Mouse (Mus musculus): ENCODE measurements around the gene Zfp804b. TPM values are rescaled to one million over a fixed set of nuclear protein-coding genes. Genes with fewer than 3 reads are reported as not detected.

The Zfp804b gene
- total and polyA plus RNA-seq, 3 experiments = not detected

DNA sequence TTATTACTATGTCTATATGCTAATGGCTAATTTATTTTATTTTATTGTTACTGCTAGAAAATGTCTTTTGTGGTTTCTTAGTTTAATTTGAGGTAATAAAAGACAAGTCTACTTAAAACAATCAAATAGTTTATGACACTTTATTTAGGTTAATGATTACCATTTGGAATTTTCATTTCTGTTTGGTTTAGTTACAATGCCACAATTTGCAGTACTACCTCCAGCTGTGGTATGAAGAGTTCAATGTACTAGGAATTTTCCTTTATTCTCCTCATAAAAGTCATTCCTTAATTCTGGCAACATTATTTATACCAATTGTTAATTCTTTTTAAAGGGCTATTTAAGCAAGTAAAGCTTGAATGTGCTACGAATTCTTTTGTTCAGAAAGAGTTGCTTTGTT lies 409.7 kb downstream of the Zfp804b start (continued):
- TF ChIP-seq MYC (IDR thresholded peaks at IDR 0.05; ENCODE audit: low read depth, low read length) (no peak), TCF12 (IDR thresholded peaks at IDR 0.05; ENCODE audit: low read depth, low read length) (no peak)

DNA sequence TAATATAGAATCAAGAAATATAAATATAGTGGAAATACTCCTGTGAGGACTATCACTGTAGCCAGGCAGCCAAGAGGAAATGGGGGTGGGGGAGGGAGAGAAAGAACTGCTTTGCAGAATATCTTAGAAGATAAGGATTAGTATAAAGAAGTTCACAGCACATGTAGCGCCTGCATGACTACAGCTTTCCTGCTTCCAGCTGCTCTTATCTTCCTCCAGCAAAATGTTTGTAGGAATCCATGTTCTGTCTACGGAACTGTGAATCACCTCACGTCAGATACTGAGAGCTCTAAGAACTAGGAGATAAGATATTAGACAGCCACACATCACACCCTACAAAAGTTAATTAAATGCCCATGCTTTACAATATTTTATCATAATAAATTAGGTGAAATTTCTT lies 433.3 kb downstream of the Zfp804b start:
- in situ Hi-C loops (cut with MboI; ENCODE audit: low pct_ligation_motif_present, low pct_unique_long_range_greater_than_20kb, low sequenced_read_pairs) = no loop called here
- Histone ChIP-seq H3K27me3 (replicated peaks) (no peaks in the 10 kb centered on the region), H3K4me3 (replicated peaks in 1 of 3; ENCODE audit: low read depth in 2 of 3, low read length in 2 of 3, poor library complexity in 1 of 3) (no peak overlapping the region), H3K9ac (ENCODE audit: insufficient read depth, low read depth) (no peak overlapping the region), H3K36me3 (replicated peaks in 1 of 2; ENCODE audit: control insufficient read depth in 1 of 2, insufficient read depth in 1 of 2, low read length in 1 of 2) (no peaks in the 10 kb centered on the region), H3K4me2 (ENCODE audit: insufficient read depth, low read depth, poor library complexity, severe bottlenecking) (no peak overlapping the region), H3K4me1 (ENCODE audit: control insufficient read depth in 1 of 2, insufficient read depth in 2 of 2) (no peaks in the 10 kb centered on the region), H3K9me3 (replicated peaks; ENCODE audit: low read length) (no peaks in the 10 kb centered on the region), H3K79me2 (replicated peaks; ENCODE audit: control insufficient read depth, extremely low read depth, insufficient read depth, poor library complexity, severe bottlenecking) (no peaks in the 10 kb centered on the region), H3K27ac (ENCODE audit: insufficient read depth, low read depth) (no peak overlapping the region)
- no peak for DNase-seq (ENCODE audit: extremely low read depth)
- dilution Hi-C loops (cut with MboI; ENCODE audit: extremely low pct_ligation_motif_present, extremely low pct_unique_long_range_greater_than_20kb, low sequenced_read_pairs) = no loop called here
- TF ChIP-seq NRF1 (IDR thresholded peaks at IDR 0.05; ENCODE audit: low read depth, low read length) = no peak
- no peak for TF ChIP-seq ETS1 (conservative IDR thresholded peaks at IDR 0.05; ENCODE audit: low read depth, low read length)
- no peak for TF ChIP-seq NELFE (IDR thresholded peaks at IDR 0.05; ENCODE audit: low read depth, low read length)
- no peak for TF ChIP-seq PAX5 (IDR thresholded peaks at IDR 0.05; ENCODE audit: low read length)
- TF ChIP-seq SIN3A (IDR thresholded peaks at IDR 0.05; ENCODE audit: low read length) = no peak
- TF ChIP-seq CTCF (conservative IDR thresholded peaks at IDR 0.05 in 1 of 2, IDR thresholded peaks at IDR 0.05 in 1 of 2; ENCODE audit: low read depth in 2 of 2, low read length in 2 of 2) = no peak
- TF ChIP-seq KAT2A (IDR thresholded peaks at IDR 0.05; ENCODE audit: insufficient replicate concordance, low read length) = no peak
- no peak for TF ChIP-seq RCOR1 (conservative IDR thresholded peaks at IDR 0.05; ENCODE audit: low read depth, low read length)
- TF ChIP-seq TBP (conservative IDR thresholded peaks at IDR 0.05; ENCODE audit: low read depth, low read length) = no peak
- no peak for TF ChIP-seq SMC3 (IDR thresholded peaks at IDR 0.05; ENCODE audit: low read depth, low read length)
- no peak for TF ChIP-seq MXI1 (IDR thresholded peaks at IDR 0.05; ENCODE audit: low read depth, low read length)
- TF ChIP-seq BHLHE40 (IDR thresholded peaks at IDR 0.05; ENCODE audit: low read depth, low read length) = no peak
- TF ChIP-seq ZNF384 (IDR thresholded peaks at IDR 0.05; ENCODE audit: low read depth, low read length) = no peak
- no peak for TF ChIP-seq POLR2A (IDR thresholded peaks at IDR 0.05; ENCODE audit: low read depth, low read length)
- no peak for TF ChIP-seq USF2 (conservative IDR thresholded peaks at IDR 0.05; ENCODE audit: low read depth, low read length)
- TF ChIP-seq UBTF (IDR thresholded peaks at IDR 0.05; ENCODE audit: low read depth, low read length) = no peak
- no peak for TF ChIP-seq E2F4 (IDR thresholded peaks at IDR 0.05; ENCODE audit: insufficient replicate concordance, low read depth, low read length)
- TF ChIP-seq CHD2 (IDR thresholded peaks at IDR 0.05; ENCODE audit: low read length) = no peak
- no peak for TF ChIP-seq USF1 (IDR thresholded peaks at IDR 0.05; ENCODE audit: low read depth, low read length)

DNA sequence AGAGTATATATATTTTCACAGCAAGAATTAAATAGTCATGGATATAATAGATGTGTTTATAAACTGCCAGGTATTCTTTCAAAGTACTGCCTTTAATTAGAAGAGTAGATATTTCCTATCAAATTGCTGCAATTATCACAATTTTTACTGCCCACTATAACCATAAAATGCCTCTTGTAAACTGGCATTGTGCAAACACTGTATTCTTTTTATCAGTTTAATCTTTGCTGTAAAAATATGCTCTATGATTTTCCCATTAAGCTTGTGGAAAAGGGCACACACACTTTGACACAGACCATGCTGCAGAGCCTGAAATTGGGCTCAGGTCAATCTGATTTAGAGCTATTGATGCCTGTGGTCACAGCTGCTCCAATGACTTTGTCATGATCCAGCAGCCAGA lies 463.2 kb downstream of the Zfp804b start:
- in situ Hi-C loops (cut with MboI; ENCODE audit: low pct_ligation_motif_present, low pct_unique_long_range_greater_than_20kb, low sequenced_read_pairs) (no loop called here), dilution Hi-C loops (cut with MboI; ENCODE audit: extremely low pct_ligation_motif_present, extremely low pct_unique_long_range_greater_than_20kb, low sequenced_read_pairs) (no loop called here)
- H3K4me1 ChIP-seq (ENCODE audit: control insufficient read depth in 1 of 2, insufficient read depth in 2 of 2) = no peaks in the 10 kb centered on the region
- no peak for TF ChIP-seq JUND (conservative IDR thresholded peaks at IDR 0.05; ENCODE audit: low read depth, low read length)
- TF ChIP-seq MYC (IDR thresholded peaks at IDR 0.05; ENCODE audit: low read depth, low read length) = no peak
- no peak for TF ChIP-seq PAX5 (IDR thresholded peaks at IDR 0.05; ENCODE audit: low read length)
- TF ChIP-seq CHD1 (IDR thresholded peaks at IDR 0.05; ENCODE audit: low read depth, low read length) = no peak
- TF ChIP-seq POLR2AphosphoS2 (IDR thresholded peaks at IDR 0.05; ENCODE audit: low read depth, low read length) = no peak
- no peak for TF ChIP-seq KAT2A (IDR thresholded peaks at IDR 0.05; ENCODE audit: insufficient replicate concordance, low read length)
- TF ChIP-seq USF2 (conservative IDR thresholded peaks at IDR 0.05; ENCODE audit: low read depth, low read length) = no peak
- no peak for TF ChIP-seq ZKSCAN1 (IDR thresholded peaks at IDR 0.05; ENCODE audit: borderline replicate concordance, low read depth, low read length)
- TF ChIP-seq NELFE (IDR thresholded peaks at IDR 0.05; ENCODE audit: low read depth, low read length) = no peak
- TF ChIP-seq MXI1 (IDR thresholded peaks at IDR 0.05; ENCODE audit: low read depth, low read length) = no peak
- TF ChIP-seq GABPA (IDR thresholded peaks at IDR 0.05; ENCODE audit: insufficient replicate concordance, low read depth, low read length) = no peak
- TF ChIP-seq MAZ (IDR thresholded peaks at IDR 0.05; ENCODE audit: low read depth, low read length) = no peak
- no peaks in the 10 kb centered on the region for H3K27me3 ChIP-seq (replicated peaks)
- H3K36me3 ChIP-seq (replicated peaks in 1 of 2; ENCODE audit: control insufficient read depth in 1 of 2, insufficient read depth in 1 of 2, low read length in 1 of 2) = no peaks in the 10 kb centered on the region
- no peak overlapping the region for H3K4me3 ChIP-seq (replicated peaks in 1 of 3; ENCODE audit: low read depth in 2 of 3, low read length in 2 of 3, poor library complexity in 1 of 3)
- H3K79me2 ChIP-seq (replicated peaks; ENCODE audit: control insufficient read depth, extremely low read depth, insufficient read depth, poor library complexity, severe bottlenecking) = no peaks in the 10 kb centered on the region
- DNase-seq (ENCODE audit: extremely low read depth) = no peak
- H3K4me2 ChIP-seq (ENCODE audit: insufficient read depth, low read depth, poor library complexity, severe bottlenecking) = no peak overlapping the region
- no peaks in the 10 kb centered on the region for H3K9me3 ChIP-seq (replicated peaks; ENCODE audit: low read length)
- no peak overlapping the region for H3K27ac ChIP-seq (ENCODE audit: insufficient read depth, low read depth)
- no peak overlapping the region for H3K9ac ChIP-seq (ENCODE audit: insufficient read depth, low read depth)

Data from CH12.LX (cell line).